Mouse (Mus musculus): ENCODE data around the gene Nop9. TPM values are rescaled to one million over a fixed set of nuclear protein-coding genes. Genes with fewer than 3 reads are reported as not detected.

Gene Nop9
- total RNA-seq (2023) = 29.6 to 35.0 TPM (median 33.4 TPM) in 4 replicates

DNA sequence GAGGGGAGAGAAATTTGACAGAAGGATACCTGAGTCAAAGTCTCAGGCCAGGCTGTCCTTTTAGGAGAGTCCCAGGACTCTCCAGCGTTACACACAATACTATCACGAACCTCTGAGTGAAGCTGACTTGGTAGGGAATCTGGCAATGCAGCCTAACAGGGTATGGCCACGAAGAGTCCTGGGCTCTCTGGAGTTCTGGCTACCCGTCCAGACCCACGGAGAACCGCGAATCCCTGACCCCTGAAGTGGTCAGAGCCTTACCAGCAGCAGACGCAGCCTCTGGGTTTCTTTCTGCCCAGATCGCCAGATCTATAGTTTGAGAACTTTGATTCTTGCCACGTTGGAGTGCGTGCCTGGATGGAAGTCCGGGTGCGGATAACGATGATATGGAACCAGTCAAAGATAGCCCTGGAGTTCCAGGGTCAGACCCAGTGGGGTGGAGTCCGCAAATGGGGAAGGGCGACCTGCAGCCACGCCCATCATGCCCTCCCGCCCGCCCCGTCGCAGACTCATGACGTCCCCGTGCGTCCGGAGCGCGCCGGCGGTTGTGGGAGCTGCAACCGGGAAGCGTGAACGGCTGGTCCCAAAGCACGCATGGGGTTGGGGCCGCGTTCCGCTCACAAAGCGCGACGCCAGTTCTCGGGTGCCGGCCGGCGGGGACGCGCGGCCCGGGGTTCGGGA lies at the start of gene Nop9, which contains the start of gene Dhrs1:
TSS of gene Nop9 (plus strand) at position 514 of the 681 bp plus-strand sequence.
TSS of gene Dhrs1 (minus strand) at position 511 of the 681 bp plus-strand sequence.

DNA sequence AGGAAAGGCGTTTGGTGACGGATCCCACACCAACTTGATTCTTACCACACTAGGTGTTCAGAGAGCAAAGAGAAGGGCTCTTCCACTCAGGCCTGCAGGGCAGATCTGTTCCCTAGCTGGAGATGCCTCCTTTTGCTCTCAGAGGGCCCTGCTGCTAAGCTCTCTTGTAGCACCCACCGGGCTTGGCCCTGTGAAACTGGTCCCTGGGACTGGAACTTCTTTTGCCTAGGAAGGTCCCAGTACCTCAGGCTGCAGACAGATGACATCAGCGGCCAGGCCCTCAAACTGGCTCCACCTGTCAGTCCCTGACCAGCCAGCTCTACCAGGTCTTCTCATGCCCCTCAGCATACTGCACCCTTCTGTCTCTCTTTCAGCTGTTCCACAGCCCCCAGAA lies 31.8 kb upstream of the Nop9 start, which contains the start of gene Tgm1:
TSS of gene Tgm1 (minus strand) at position 198 of the 394 bp plus-strand sequence.

DNA sequence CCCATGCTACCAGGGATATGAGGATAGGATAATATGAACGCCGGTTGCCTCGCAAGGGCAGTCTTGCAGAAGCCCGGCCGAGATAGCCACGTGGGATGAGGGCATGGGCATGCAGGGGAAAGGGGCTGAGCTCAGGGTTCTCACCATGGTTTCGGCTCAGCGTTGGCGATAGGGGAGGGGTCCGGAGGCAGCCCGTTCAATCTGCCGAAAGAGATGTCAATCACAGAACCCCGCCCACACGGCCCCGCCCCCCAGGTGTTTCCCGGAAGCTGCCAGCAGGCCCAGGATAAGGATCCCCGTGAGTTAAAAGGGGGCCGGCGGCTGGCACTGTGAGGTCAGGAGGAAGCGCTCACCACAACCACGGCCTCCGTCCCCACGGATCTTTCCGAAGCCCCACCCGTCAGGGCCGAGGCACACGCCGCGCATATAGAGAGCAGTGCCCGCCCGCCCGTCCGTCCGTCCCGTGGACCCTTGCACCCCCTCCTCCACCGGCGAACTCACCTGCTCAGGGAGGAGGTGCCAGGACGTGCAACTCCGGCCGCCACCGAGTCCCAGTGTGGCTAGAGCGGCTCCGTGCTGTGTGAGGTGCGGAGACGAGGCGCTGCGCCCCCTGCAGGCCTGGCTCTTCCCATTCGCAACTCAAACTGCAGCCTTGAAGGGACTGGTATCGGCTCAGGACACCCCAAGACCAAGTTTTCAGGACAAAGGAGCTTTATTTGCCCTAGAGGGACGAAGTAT lies 23.6 kb upstream of the Nop9 start, which contains the start of gene Rabggta:
TSS of gene Rabggta (minus strand) at position 564 of the 738 bp plus-strand sequence.

DNA sequence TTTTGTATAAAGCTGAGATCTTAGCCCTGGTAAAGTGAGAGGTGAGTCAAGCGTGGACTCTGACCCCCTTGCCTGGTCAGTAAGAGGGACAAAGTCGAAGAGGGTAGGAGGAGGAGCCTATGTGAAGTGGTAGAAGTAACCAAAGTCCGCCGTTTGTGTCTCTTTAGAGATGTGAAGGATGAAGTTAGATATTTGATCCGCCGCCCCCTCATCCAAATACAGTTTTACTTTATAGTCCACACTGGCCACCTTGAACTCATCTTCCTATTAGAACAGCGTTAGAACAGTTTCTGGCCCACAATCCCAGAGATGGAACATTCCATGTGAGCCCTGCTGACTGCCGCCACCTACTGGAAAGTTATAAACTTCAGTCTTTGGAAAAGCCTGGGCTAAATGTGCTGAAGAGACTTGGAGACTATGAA lies 12.9 kb downstream of the Nop9 start, which contains the start of gene Cideb:
TSS of gene Cideb (minus strand) at position 96 of the 422 bp plus-strand sequence.

DNA sequence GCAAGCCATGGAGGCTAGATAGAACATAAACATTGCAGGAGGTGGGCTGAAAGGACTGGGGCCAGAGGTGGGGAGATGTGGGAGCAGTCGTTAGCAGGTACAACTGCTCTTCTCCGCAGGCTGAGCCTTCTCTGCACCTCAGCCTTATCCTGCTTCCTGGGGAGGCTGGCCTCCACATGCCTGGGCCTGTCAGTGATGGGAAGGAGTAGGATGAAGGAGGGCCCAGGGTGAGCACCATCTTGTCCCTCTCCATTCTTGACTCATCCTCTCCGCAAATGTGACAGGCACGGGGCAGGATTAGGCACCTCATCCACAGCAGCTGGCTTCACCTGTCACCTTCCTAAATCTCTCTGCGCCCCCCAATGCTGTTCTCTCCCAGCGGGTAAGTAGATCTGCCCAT lies 15.7 kb downstream of the Nop9 start, which contains the start of gene Ltb4r2:
TSS of gene Ltb4r2 (plus strand) at position 266 of the 400 bp plus-strand sequence.

DNA sequence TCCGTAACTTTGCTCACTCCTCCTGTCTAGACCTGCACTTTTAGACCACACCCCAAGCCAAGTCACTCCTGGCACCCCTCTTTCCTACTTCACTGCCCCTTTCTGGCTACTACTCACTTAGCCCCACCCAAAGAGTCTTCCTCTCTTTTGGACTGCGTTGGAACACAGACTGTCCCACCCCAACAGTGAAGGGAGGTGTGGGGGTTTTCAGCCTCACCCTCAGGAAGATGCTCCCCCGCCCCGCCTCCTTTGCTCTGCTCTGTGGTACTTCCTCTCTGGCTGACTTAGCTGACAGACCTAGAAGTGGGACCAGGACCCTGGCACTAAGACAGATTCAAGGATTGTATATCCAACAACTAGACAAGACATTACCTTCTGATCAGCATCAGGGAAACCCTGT lies 20.2 kb downstream of the Nop9 start, which contains the start of gene Ltb4r1:
TSS of gene Ltb4r1 (plus strand) at position 267 of the 400 bp plus-strand sequence.

DNA sequence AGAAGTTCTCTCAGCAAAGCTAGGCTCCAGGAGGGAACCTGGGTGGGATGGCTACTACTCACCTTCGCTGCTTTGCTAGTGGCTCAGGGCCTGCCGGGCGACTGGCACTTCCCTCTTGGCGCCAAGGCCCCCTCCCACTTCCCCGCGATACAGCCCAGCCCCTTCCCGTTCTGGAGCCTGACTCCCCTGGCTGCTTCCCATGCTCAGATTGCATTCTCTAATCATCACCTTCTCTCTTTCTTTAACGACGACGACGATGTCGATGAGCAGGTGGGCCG lies 38.4 kb downstream of the Nop9 start, which contains the start of gene Adcy4:
TSS of gene Adcy4 (minus strand) at position 138 of the 278 bp plus-strand sequence.

DNA sequence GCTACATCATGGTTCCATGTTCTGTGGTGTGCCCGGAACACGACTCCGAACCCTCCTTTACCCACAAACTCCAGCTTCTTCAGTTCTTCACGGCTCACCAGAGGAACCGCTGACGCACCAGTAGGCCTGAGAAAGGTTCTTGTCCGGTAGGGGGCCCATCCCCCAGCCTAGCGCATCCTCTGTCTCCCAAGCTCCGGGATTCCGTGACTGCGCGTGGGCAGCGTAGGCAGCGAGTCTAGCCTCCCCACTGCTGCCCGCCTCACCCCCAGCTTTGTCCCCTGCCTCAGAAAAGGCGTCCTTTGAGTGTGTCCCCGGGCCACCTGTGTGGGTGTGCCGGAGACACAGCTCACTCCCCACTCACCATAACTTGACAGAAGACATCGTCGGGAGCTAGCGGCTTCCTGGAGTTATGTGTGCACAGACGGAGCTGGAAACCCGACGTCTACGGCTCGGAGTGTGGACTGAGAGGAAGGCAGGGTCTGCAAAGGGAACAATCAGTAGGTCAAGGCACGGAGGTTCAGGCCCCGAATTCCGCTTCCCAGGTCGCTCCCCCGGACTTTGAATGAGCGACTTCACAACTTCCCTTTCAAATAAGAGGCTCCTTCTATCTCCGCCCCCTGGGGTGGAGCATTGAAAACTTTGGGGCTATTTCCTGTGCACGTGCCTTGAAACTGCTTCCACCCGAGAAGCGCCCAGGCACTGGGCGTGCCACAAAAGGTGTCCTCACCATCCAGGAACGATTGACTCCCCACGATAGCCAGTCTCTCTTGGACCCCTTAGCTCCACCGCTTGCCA lies 43.0 kb downstream of the Nop9 start, which contains the start of gene Ripk3:
TSS of gene Ripk3 (minus strand) at position 610 of the 795 bp plus-strand sequence.

Other genes starting within 250 kb of the Nop9 start
- not detected in 4 replicates for gene Cpne6, start 235.2 kb upstream of the Nop9 start, total RNA-seq (2023)
- not detected in 4 replicates for gene Nrl, start 220.7 kb upstream of the Nop9 start, total RNA-seq (2023)
- 43.4 to 51.1 TPM (median 49.0 TPM) in 4 replicates for gene Pck2, start 205.4 kb upstream of the Nop9 start, total RNA-seq (2023)
- 84.9 to 91.3 TPM (median 86.3 TPM) in 4 replicates for gene Dcaf11, start 185.7 kb upstream of the Nop9 start, total RNA-seq (2023)
- gene A730061H03Rik, start 185.3 kb upstream of the Nop9 start, total RNA-seq (2023) = 6.2 to 9.8 TPM (median 7.2 TPM) in 4 replicates
- gene Fitm1, start 170.1 kb upstream of the Nop9 start, total RNA-seq (2023) = not detected in 4 replicates
- gene Psme1, start 167.6 kb upstream of the Nop9 start, total RNA-seq (2023) = 234 to 255 TPM (median 248 TPM) in 4 replicates
- gene Emc9, start 160.4 kb upstream of the Nop9 start, total RNA-seq (2023) = 3.7 to 6.1 TPM (median 5.3 TPM) in 4 replicates
- 273 to 323 TPM (median 304 TPM) in 4 replicates for gene Psme2, start 154.6 kb upstream of the Nop9 start, total RNA-seq (2023)
- gene Rnf31, start 154.0 kb upstream of the Nop9 start, total RNA-seq (2023) = 94.6 to 97.8 TPM (median 96.3 TPM) in 4 replicates
- 83.5 to 105 TPM (median 99.2 TPM) in 4 replicates for gene Irf9, start 142.1 kb upstream of the Nop9 start, total RNA-seq (2023)
- gene Rec8, start 127.7 kb upstream of the Nop9 start, total RNA-seq (2023) = 0.79 to 1.5 TPM (median 1.0 TPM) in 4 replicates
- 56.3 to 62.2 TPM (median 58.4 TPM) in 4 replicates for gene Ipo4, start 109.7 kb upstream of the Nop9 start, total RNA-seq (2023)
- 3.3 to 4.7 TPM (median 4.4 TPM) in 3 of 4 replicates, not detected in the other for gene Gm49378, start 107.8 kb upstream of the Nop9 start, total RNA-seq (2023)
- 38.2 to 51.1 TPM (median 44.8 TPM) in 4 replicates for gene Tm9sf1, start 101.9 kb upstream of the Nop9 start, total RNA-seq (2023)
- 2.3 to 2.6 TPM (median 2.5 TPM) in 4 replicates for gene Tssk4, start 95.5 kb upstream of the Nop9 start, total RNA-seq (2023)
- 42.5 to 45.6 TPM (median 42.9 TPM) in 4 replicates for gene Mdp1, start 85.2 kb upstream of the Nop9 start, total RNA-seq (2023)
- gene Gmpr2, start 73.8 kb upstream of the Nop9 start, total RNA-seq (2023) = 18.2 to 28.2 TPM (median 22.1 TPM) in 4 replicates
- 168 to 193 TPM (median 180 TPM) in 4 replicates for gene Nedd8, start 73.6 kb upstream of the Nop9 start, total RNA-seq (2023)
- 164 to 172 TPM (median 166 TPM) in 4 replicates for gene Tinf2, start 63.9 kb upstream of the Nop9 start, total RNA-seq (2023)
- 1.2 to 2.3 TPM (median 1.8 TPM) in 4 replicates for gene Tgm1, start 31.8 kb upstream of the Nop9 start, total RNA-seq (2023)
- gene Rabggta, start 23.4 kb upstream of the Nop9 start, total RNA-seq (2023) = 78.7 to 86.9 TPM (median 83.5 TPM) in 4 replicates
- gene Dhrs1, start within 50 bp of the Nop9 start, total RNA-seq (2023) = 29.7 to 33.0 TPM (median 31.4 TPM) in 4 replicates
- not detected in 4 replicates for gene Cideb, start 12.8 kb downstream of the Nop9 start, total RNA-seq (2023)
- 0.19 to 0.83 TPM (median 0.33 TPM) in 4 replicates for gene Ltb4r2, start 15.7 kb downstream of the Nop9 start, total RNA-seq (2023)
- gene Ltb4r1, start 20.3 kb downstream of the Nop9 start, total RNA-seq (2023) = not detected in 4 replicates
- gene Adcy4, start 38.4 kb downstream of the Nop9 start, total RNA-seq (2023) = 0.53 to 1.6 TPM (median 0.60 TPM) in 3 of 4 replicates, not detected in the other
- 84.2 to 93.2 TPM (median 86.6 TPM) in 4 replicates for gene Ripk3, start 43.2 kb downstream of the Nop9 start, total RNA-seq (2023)
- gene Nfatc4, start 77.5 kb downstream of the Nop9 start, total RNA-seq (2023) = not detected in 4 replicates
- 0.06 TPM in 1 of 4 replicates, not detected in the others for gene Nynrin, start 108.3 kb downstream of the Nop9 start, total RNA-seq (2023)
- gene Cbln3, start 138.7 kb downstream of the Nop9 start, total RNA-seq (2023) = not detected in 4 replicates
- 101 TPM in 4 replicates for gene Khnyn, start 139.3 kb downstream of the Nop9 start, total RNA-seq (2023)
- 21.8 to 38.3 TPM (median 34.4 TPM) in 4 replicates for gene Sdr39u1, start 154.6 kb downstream of the Nop9 start, total RNA-seq (2023)
- gene Cma1, start 199.0 kb downstream of the Nop9 start, total RNA-seq (2023) = not detected in 4 replicates
- gene Cma2, start 205.3 kb downstream of the Nop9 start, total RNA-seq (2023) = not detected in 4 replicates